Mouse (Mus musculus) heart, postnatal 0 days (tissue): ENCODE measurements around the gene Prelid3b.

Experiments
- CTCF ChIP-seq: IDR thresholded peaks from 2 replicates; pipeline ENCODE4 v1.5.1; 2016; ENCODE audit warnings: antibody characterized with exemption, control low read depth, low read depth
- EP300 ChIP-seq: IDR thresholded peaks from 2 replicates; pipeline ENCODE4 v1.6.1; 2016; ENCODE audit warnings: antibody characterized with exemption, low read depth

GRCm38 (mm10) chr2:174507998-174508397 is 35.1 kb upstream of the Prelid3b start:
- no peak for TF ChIP-seq CTCF
- TF ChIP-seq EP300, result no peak
